Mouse (Mus musculus): Measurements from ENCODE around the gene Stt3a. TPM values are rescaled to one million over a fixed set of nuclear protein-coding genes. Genes with fewer than 3 reads are reported as not detected.

The Stt3a gene
- total and polyA plus RNA-seq, 3 experiments = 142 to 283 (median 174) TPM

- TF ChIP-seq CTCF (IDR thresholded peaks at IDR 0.05 in 2 of 3, conservative IDR thresholded peaks at IDR 0.05 in 1 of 3; ENCODE audit: control insufficient read depth in 1 of 3, insufficient read depth in 1 of 3, low read depth in 2 of 3, low read length in 3 of 3, poor library complexity in 1 of 3, severe bottlenecking in 1 of 3) = peak in 1 of 3 experiments; percentile 33; a peak in 2 of 6 replicates
- no peak for TF ChIP-seq MAZ (IDR thresholded peaks at IDR 0.05; ENCODE audit: low read depth, low read length)
- no peak for TF ChIP-seq POLR2A (IDR thresholded peaks at IDR 0.05; ENCODE audit: control insufficient read depth in 1 of 2, insufficient read depth in 1 of 2, low read depth in 1 of 2, low read length in 2 of 2, poor library complexity in 1 of 2)
- TF ChIP-seq MAX (IDR thresholded peaks at IDR 0.05; ENCODE audit: low read length) = 0 out of 2 replicates have a peak, but pooled peaks have one; percentile 25
- no peak for TF ChIP-seq SMC3 (IDR thresholded peaks at IDR 0.05; ENCODE audit: low read depth, low read length)
- no peak for TF ChIP-seq ETS1 (IDR thresholded peaks at IDR 0.05; ENCODE audit: low read depth, low read length)
- no peak for TF ChIP-seq MAFK (IDR thresholded peaks at IDR 0.05; ENCODE audit: borderline replicate concordance, low read depth, low read length)
- H3K27me3 ChIP-seq (ENCODE audit: control insufficient read depth in 1 of 2, insufficient read depth in 2 of 2, low read length in 2 of 2) = peaks cover 0 to 5% of the 10 kb centered on the region in 2 experiments; a peak in 2 of 4 replicates
- no peaks in the 10 kb centered on the region for H3K36me3 ChIP-seq (ENCODE audit: control insufficient read depth in 1 of 2, insufficient read depth in 2 of 2, low read length in 2 of 2)
- H3K27ac ChIP-seq (ENCODE audit: control insufficient read depth, low read depth, low read length) = no peak overlapping the region
- H3K79me2 ChIP-seq (ENCODE audit: control insufficient read depth, insufficient read depth, low read length, poor library complexity) = no peaks in the 10 kb centered on the region
- H3K4me1 ChIP-seq (ENCODE audit: control insufficient read depth in 1 of 2, insufficient read depth in 2 of 2, low read length in 2 of 2) = no peaks in the 10 kb centered on the region
- no peak overlapping the region for H3K9ac ChIP-seq (ENCODE audit: control insufficient read depth, low read depth, low read length, poor library complexity, severe bottlenecking)
- no peaks in the 10 kb centered on the region for H3K9me3 ChIP-seq (replicated peaks; ENCODE audit: insufficient read depth, low read length)
- no peak overlapping the region for H3K4me3 ChIP-seq (ENCODE audit: control insufficient read depth in 1 of 2, insufficient read depth in 1 of 2, low read depth in 2 of 2, low read length in 2 of 2)
- peak; percentile 45 for DNase-seq (ENCODE audit: low read depth, low spot score)
Observed at GRCm38 (mm10) chr9:36814486-36814885, 47.0 kb upstream of the Stt3a start.

- no peaks in the 10 kb centered on the region for H3K79me2 ChIP-seq (ENCODE audit: control insufficient read depth, insufficient read depth, low read length, poor library complexity)
- no peak for DNase-seq (ENCODE audit: low read depth, low spot score)
- no peaks in the 10 kb centered on the region; a peak in 2 of 4 replicates for H3K27me3 ChIP-seq (ENCODE audit: control insufficient read depth in 1 of 2, insufficient read depth in 2 of 2, low read length in 2 of 2)
- no peaks in the 10 kb centered on the region for H3K36me3 ChIP-seq (ENCODE audit: control insufficient read depth in 1 of 2, insufficient read depth in 2 of 2, low read length in 2 of 2)
- no peaks in the 10 kb centered on the region for H3K4me1 ChIP-seq (ENCODE audit: control insufficient read depth in 1 of 2, insufficient read depth in 2 of 2, low read length in 2 of 2)
- H3K9me3 ChIP-seq (replicated peaks; ENCODE audit: insufficient read depth, low read length) = no peaks in the 10 kb centered on the region
- H3K27ac ChIP-seq (ENCODE audit: control insufficient read depth, low read depth, low read length) = no peak overlapping the region
- TF ChIP-seq MAX (IDR thresholded peaks at IDR 0.05; ENCODE audit: low read length) = no peak
- no peak for TF ChIP-seq EP300 (IDR thresholded peaks at IDR 0.05; ENCODE audit: low read depth in 1 of 2, low read length in 2 of 2)
- TF ChIP-seq CTCF (IDR thresholded peaks at IDR 0.05 in 2 of 3, conservative IDR thresholded peaks at IDR 0.05 in 1 of 3; ENCODE audit: control insufficient read depth in 1 of 3, insufficient read depth in 1 of 3, low read depth in 2 of 3, low read length in 3 of 3, poor library complexity in 1 of 3, severe bottlenecking in 1 of 3) = no peak
- no peak for TF ChIP-seq ZC3H11A (IDR thresholded peaks at IDR 0.05; ENCODE audit: low read depth, low read length)
- TF ChIP-seq TAL1 (IDR thresholded peaks at IDR 0.05; ENCODE audit: low read length) = no peak
- TF ChIP-seq RAD21 (IDR thresholded peaks at IDR 0.05; ENCODE audit: low read depth, low read length) = no peak
- no peak for TF ChIP-seq JUND (IDR thresholded peaks at IDR 0.05; ENCODE audit: low read depth, low read length)
- H3K9ac ChIP-seq (ENCODE audit: control insufficient read depth, low read depth, low read length, poor library complexity, severe bottlenecking) = no peak overlapping the region
- H3K4me3 ChIP-seq (ENCODE audit: control insufficient read depth in 1 of 2, insufficient read depth in 1 of 2, low read depth in 2 of 2, low read length in 2 of 2) = no peak overlapping the region
Observed at GRCm38 (mm10) chr9:36808126-36808785, 40.8 kb upstream of the Stt3a start.

- Histone ChIP-seq H3K4me3 (ENCODE audit: control insufficient read depth in 1 of 2, insufficient read depth in 1 of 2, low read depth in 2 of 2, low read length in 2 of 2) (no peak overlapping the region), H3K27me3 (ENCODE audit: control insufficient read depth in 1 of 2, insufficient read depth in 2 of 2, low read length in 2 of 2) (no peaks in the 10 kb centered on the region; a peak in 2 of 4 replicates), H3K9ac (ENCODE audit: control insufficient read depth, low read depth, low read length, poor library complexity, severe bottlenecking) (no peak overlapping the region), H3K36me3 (ENCODE audit: control insufficient read depth in 1 of 2, insufficient read depth in 2 of 2, low read length in 2 of 2) (no peaks in the 10 kb centered on the region), H3K4me1 (ENCODE audit: control insufficient read depth in 1 of 2, insufficient read depth in 2 of 2, low read length in 2 of 2) (no peaks in the 10 kb centered on the region), H3K9me3 (replicated peaks; ENCODE audit: insufficient read depth, low read length) (no peaks in the 10 kb centered on the region), H3K79me2 (ENCODE audit: control insufficient read depth, insufficient read depth, low read length, poor library complexity) (no peaks in the 10 kb centered on the region), H3K27ac (ENCODE audit: control insufficient read depth, low read depth, low read length) (no peak overlapping the region)
- no peak for DNase-seq (ENCODE audit: low read depth, low spot score)
- TF ChIP-seq MYB (IDR thresholded peaks at IDR 0.05; ENCODE audit: low read depth, low read length) = no peak
- TF ChIP-seq JUND (IDR thresholded peaks at IDR 0.05; ENCODE audit: low read depth, low read length) = no peak
- TF ChIP-seq MEF2A (IDR thresholded peaks at IDR 0.05; ENCODE audit: extremely low read depth, insufficient replicate concordance, low read depth, low read length, poor library complexity, severe bottlenecking) = no peak
- no peak for TF ChIP-seq POLR2A (IDR thresholded peaks at IDR 0.05; ENCODE audit: control insufficient read depth in 1 of 2, insufficient read depth in 1 of 2, low read depth in 1 of 2, low read length in 2 of 2, poor library complexity in 1 of 2)
- TF ChIP-seq USF1 (IDR thresholded peaks at IDR 0.05; ENCODE audit: low read depth, low read length) = no peak
Observed at GRCm38 (mm10) chr9:36805256-36805975, 37.9 kb upstream of the Stt3a start.

All from MEL (cell line).